Mouse (Mus musculus): ENCODE results near the gene Ms4a15.

DNA sequence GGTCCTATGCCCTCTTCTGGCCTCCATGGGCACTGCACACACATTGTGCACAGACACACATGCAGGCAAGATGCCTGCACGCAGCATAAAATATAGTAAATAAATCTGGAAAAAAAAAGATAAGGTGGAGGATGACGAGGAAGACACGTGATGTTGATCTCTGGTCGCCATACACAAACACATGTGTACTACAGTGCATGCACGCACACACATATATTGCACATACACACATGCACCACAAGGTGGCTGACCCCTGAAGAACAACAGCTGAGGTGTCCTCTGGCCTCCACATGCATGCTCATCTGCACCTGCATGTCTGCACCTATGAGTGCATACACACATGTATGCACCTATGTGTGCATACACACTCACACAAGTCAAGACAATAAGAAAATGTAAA is 57.0 kb downstream of the Ms4a15 start:
- TF ChIP-seq CTCF (conservative IDR thresholded peaks at IDR 0.05; ENCODE audit: low read length) (peak; percentile 72), NANOG (IDR thresholded peaks at IDR 0.05; ENCODE audit: borderline replicate concordance, low read length) (no peak), POU5F1 (IDR thresholded peaks at IDR 0.05; ENCODE audit: borderline replicate concordance, low read length) (no peak)
